Mouse (Mus musculus): Measurements from ENCODE around the gene Xylt1. TPM values are rescaled to one million over a fixed set of nuclear protein-coding genes. Genes with fewer than 3 reads are reported as not detected.

The Xylt1 gene
- total RNA-seq, 2 experiments from 2014 or later = 6.4 to 6.8 TPM

DNA sequence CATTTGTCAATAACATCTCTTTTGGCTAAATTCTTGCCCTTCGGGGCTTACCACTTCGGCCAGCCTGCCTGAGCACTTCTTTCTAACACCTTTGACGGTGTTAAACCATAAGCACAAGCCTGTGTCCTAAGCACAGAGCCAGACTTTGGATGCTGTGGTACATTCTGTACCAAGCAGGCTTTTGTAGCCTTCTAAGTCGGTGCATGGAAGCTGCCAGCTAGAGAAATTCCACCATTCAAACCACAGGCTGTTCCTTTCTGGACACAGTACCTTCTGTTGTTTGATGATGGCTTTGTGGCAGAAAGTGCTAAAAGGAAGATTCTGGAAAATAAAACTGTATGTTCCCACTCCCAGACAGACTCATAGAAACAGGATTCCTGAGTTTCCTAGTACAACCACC lies 277.4 kb downstream of the Xylt1 start:
- intact Hi-C loops (cut with DNase I) = no loop called here
- no peak for DNase-seq

DNA sequence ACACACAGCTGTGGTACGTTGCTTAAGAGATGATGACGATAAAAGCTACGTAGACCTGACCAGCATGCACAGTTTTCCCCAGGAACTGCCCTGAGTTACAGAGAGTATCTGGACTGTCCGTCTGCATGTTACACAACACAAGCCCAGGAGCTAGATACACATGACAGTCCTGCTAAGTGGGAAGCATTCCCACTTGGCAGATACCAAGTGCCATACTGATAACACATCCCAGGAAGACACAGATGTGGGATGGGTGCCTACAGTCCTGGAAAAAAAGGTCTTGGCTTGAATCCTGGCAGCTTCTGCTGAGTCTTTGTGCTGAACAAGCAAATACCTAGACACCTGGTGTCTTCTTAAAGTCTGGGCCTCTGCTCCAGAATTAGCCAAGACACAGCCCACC lies 278.0 kb downstream of the Xylt1 start:
- no peak for DNase-seq
- intact Hi-C loops (cut with DNase I) = no loop called here

DNA sequence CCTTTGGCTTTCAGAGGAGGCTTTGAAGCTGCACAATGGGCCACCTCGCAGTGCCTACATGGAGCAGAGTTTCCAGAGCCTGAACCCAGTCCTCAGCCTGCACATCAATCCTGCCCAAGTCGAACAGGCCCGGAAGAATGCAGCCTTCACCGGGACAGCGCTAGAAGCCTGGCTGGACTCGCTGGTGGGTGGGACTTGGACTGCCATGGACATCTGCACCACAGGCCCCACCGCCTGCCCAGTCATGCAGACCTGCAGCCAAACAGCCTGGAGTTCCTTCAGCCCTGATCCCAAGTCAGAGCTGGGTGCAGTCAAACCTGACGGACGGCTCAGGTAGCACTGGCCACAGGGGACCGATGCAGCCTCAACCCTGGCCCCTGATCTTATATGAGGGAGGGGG lies 286.5 kb downstream of the Xylt1 start:
- intact Hi-C loops (cut with DNase I) = no loop called here
- DNase-seq = no peak

DNA sequence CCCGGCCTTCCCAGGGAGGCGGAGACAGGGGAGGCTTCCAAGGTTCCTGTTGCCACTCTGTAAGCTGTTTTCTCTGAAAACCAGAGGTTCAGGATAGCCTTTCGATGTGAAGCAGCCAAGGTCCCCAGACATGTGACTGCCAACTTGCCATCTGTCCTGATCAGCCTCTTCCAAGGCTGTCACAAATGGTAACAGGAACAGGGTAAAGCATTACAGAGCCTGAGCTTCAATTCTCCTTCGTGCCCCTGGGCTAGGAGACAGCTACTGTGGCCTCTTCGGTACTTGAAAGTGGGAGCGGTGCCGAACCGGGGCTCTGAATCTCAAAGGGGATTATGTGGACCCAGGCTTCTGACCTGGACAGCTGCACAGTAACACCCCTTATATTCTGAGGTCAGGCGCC lies 287.4 kb downstream of the Xylt1 start:
- intact Hi-C loops (cut with DNase I) = no loop called here
- DNase-seq = no peak

DNA sequence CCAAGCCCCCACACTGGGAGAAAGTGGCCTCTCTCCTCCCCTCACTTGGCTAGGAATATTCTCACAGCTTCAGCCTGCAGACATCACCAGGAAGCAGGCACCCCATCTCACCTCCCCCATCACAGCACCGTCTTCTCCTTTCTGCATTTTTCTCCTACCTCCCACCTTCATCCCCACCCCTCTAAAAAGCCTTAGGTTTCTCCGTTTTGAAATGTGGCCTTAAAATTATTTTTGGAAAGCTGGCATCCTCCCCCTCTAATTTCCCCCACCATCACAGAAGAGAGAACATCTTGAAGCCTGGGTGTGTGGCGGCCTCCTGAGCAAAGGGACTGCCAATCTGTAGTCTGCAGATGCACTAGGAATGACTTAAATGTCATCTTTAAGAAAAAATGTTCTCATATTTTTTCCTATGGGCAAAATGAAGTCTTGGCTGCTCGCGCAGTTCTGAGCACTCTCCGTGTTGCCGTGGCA lies 291.4 kb downstream of the Xylt1 start:
- intact Hi-C loops (cut with DNase I) = no loop called here
- no peak for DNase-seq

DNA sequence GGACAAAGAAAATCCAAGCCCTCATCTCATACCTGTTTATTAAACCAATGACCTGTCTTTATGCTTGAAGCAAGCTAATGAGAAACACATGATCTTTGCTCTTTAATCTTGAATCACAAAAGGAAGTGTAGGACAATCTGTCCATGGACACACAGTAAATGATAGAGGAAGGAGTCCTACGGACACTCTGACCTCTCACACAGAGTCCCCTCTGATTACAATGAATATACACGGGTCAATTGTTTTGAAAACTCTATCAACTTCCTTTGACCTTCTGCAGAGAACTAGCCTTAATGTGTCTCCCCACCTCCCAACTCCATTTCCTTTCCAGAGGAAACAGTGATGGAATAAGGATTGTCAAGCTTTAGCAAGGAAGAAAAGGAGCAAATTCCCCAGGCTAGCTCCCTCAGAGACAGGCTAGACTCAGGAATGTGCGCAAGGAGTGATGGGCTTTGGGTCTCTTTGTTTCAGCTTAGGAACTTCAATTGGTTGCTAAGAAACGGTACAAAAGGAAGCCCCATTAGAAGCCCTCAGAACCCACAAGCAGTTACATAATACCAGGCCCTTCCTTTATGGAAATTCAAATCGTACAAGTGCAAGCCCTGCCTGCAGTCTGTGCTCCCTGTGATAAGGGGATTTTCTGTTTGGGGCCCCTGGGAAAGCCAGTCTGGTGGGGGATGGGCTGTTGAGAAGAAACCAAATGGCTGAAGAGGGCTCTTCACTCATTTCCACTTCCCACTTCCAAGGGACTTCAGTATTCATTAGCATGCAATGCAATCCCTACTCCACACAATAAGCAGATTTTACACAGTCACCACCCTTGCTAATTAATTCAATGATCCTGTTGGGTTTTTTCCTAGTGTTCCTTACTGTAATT lies 305.6 kb downstream of the Xylt1 start:
- intact Hi-C loops (cut with DNase I) = no loop called here

DNA sequence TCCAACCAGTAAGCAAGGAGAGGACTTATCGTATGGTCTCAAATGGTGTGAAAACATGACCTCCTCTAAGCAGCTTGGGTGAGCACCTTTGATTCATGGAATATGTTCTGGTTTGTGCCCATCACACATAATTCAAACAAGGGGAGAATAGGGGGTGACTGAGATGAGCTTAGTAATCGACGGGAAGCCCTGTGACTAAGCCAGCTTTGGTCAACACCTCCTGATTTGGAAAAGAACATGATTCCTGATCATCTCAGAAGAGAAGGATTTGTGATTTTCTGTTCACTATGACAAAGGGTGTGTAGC lies 306.2 kb downstream of the Xylt1 start:
- intact Hi-C loops (cut with DNase I) = no loop called here
- no peak for DNase-seq

More for the DNA sequence above, 305.6 kb downstream of the Xylt1 start:
- DNase-seq = no peak

DNA sequence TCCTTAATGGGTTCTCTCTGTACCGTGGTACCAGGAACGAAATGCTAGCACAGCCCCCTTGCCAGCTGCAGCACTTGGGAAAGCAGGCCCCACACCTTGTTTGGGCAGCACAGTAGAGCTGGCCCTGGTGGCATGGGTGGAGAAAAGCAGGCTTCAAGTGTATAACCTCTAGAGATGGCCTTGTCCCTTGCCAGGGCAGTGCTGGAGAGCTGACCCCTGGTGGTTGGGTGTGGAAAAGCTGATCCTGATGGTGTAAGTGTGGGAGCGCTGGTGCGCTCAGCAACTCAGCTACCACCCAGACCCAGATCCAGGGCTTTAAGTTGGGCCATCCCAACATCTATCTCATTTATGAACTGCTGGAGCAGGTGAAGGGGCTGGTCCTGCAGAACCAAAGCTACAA lies 314.8 kb downstream of the Xylt1 start:
- intact Hi-C loops (cut with DNase I) = no loop called here
- DNase-seq = peak; percentile 4 to 7

DNA sequence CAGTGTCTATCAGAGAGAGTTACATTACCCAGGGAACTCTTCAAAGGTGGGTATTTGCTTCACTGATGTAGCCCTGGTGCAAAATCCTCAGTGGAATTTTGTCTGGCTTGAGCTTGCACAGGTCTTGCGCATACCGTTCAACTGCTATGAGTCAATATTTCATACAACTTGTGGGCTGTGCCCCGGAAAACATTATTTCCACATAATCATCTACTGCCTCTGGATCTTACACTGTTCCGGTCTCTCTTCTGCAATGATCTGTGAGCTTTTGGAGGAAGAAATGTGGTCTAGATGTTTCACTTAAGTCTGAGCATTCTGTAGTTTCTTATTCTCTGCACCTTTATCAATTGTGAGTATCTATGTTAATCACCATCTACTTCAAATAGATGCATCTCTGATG lies 316.9 kb downstream of the Xylt1 start:
- intact Hi-C loops (cut with DNase I) = no loop called here
- DNase-seq = no peak

DNA sequence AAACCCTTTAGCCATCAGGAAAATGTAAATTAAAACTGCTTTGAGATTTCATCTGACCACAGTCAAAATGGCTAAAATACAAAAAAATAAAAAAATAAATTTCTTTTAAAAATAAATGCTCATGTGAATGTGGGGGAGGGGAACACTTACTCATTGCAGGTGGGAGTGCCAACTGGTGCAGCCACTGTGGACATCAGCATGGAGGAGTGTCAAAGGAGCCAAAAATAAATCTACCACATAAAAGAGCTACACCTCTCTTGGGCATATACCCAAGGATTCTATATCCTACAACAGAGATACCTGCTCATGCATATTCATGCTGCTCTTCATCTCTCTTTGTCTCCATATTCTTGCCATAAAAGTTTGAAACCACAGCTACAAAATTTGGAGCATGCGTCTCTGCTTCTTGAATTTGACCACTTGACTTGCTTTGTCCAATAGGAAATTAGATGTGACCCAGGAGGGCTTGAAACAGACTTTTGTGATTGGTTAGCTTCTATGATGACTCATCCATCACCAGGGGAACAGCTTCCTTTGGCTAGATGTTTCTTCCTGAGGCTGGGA lies 317.9 kb downstream of the Xylt1 start:
- intact Hi-C loops (cut with DNase I) = no loop called here
- no peak for DNase-seq

DNA sequence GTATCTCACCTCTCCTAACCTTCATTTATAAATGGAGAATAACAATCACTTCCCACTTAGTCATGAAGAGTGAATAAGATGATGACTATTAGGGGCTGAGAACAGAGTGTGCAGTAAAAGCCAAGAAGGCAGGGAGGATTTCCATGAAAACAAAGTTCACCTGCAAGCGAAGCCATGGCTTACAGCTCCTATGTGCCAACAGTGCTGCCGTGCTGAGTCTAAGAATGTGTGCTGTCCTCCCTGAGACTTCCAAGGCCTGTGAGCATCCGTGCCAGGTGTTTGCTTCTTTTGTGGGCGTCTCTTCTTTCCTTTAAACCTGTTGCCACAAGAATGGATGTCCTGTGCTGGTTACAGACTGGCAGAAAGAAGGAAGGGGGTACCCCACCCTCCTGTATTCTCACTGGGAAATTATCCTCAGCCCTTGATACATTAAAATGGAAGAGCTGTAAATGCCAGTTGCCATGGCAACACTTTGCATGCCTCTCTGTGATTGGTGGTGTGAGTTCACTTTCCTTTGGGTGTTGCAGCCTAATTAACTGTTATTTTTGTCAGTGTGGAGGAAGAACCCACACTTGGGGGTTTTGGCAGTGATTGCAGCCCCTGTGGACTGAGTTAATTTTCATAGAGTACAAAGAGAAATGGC lies 318.7 kb downstream of the Xylt1 start:
- intact Hi-C loops (cut with DNase I) = no loop called here
- DNase-seq = no peak

DNA sequence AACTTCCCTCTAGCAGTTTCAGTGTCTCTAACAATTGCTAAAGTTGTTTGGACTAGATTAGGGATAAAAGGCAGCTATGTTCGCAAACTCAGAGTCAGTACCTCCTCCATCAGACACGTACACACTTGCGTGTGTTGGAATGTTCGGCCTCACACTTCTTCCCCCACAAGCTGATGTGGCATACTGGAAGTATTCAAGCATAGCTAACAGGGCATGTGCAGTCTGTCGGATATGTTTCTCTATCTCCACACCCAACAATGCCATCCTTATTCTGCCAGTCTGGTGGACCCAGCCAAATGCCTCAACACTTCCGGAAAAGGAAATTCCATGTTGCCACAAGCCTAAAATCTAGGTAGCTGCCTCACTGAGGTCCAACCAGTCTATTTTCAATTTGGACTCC lies 319.3 kb downstream of the Xylt1 start:
- intact Hi-C loops (cut with DNase I) = no loop called here
- no peak for DNase-seq

DNA sequence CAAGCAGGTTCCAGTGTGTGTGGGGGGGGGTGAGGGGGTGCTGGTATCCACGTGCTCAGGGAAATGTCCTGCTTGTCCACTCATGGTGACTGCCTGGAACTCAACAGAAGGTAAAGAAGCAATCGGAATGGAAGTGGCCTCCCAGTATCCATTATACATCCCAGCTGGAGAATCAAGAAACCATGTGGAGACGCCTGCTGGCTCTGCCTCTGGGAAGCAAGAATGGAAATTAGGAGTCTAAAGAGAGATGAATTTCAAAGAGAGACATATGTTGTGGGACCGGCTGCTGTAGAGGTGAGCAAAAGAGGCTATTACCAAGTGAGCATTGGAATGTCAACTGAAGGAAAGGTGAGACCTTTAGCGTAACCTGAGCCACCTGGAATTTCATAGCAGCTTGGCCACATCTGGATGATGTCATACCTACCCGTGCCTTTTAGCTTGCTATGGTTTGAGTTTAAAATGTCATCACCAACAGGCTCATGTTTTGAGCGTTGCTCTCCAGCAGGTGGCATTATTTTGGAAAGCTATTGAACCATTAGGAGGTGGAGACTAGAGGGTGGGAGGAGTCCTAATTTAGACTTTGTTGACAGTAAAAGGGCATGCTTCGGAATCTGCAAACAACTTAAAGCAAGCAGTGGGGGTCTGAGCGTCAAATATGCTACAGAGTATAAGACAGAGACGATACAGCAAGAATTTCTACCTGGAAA lies 329.3 kb downstream of the Xylt1 start:
- intact Hi-C loops (cut with DNase I) = no loop called here
- no peak for DNase-seq

DNA sequence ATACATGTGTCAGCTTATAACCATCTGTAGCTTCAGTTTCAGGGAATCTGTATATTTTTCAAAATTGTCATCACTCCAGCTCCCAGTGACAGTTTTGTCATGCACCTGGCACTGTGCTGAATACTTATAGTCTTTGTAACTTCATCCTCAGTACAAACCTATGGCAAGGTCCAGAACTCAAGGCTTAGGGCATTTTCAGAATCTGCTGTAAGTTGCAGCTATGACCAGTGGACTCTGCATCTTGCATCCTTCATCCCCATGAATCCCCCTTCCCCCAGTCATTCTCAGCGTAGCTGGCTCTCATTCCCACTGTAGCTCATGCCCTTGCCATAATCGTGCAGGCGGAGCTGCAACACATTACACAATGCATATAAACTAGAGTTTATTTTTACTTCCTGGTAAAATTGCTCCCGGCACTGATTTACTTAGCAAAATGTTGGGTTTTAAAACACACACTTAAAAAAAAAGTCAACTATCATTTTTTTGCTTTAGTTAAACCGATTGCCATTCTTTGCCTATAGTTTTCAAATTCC lies 336.2 kb downstream of the Xylt1 start:
- intact Hi-C loops (cut with DNase I) = no loop called here
- no peak for DNase-seq

DNA sequence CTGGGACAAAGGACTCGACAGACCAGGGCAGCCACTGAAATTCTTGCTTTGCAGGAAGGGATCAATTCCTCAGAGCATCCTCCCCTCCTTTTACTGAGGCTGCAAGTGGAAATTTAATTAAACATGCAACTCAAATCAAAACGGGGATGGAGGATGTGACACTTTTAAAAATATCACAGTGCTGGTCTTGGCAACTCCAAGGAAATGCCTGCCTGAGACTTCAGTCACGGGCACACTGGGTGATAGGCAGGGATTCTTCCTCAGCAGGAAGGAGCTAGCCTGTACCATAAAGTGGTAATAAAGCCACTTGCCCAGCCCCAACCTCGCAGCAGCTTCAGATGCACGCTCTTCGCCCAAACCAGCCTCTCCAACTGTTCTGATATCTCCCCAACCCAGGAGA lies 339.6 kb downstream of the Xylt1 start:
- no peak for DNase-seq
- intact Hi-C loops (cut with DNase I) = no loop called here
